Mouse (Mus musculus): ENCODE measurements at regions not wholly inside any gene's neighbourhood (a gene's known extent, or its start where the extent isn't known, plus 50 kb on each side); places are given as distances from the start of the nearest gene placed in this dataset.

GRCm38 (mm10) chr1:176499010-176499650 lies 224.0 kb upstream of the Pld5 start:
- DNase-seq: peak; percentile 38 to 43

- peak; percentile 13 to 15 for DNase-seq
Measured at GRCm38 (mm10) chr1:176468560-176468959, 193.4 kb upstream of the Pld5 start.

- DNase-seq: peak; percentile 27 to 34
Measured at GRCm38 (mm10) chr1:176462125-176462524, 187.0 kb upstream of the Pld5 start.

- DNase-seq: peak in 1 of 2 experiments; percentile 7
Measured at GRCm38 (mm10) chr1:176446735-176447134, 171.6 kb upstream of the Pld5 start.

- no peak for DNase-seq
Measured at GRCm38 (mm10) chr1:176443712-176444111, 168.6 kb upstream of the Pld5 start.

- DNase-seq: no peak
Measured at GRCm38 (mm10) chr1:176440254-176440653, 165.1 kb upstream of the Pld5 start.

GRCm38 (mm10) chr1:176427835-176428234 lies 152.7 kb upstream of the Pld5 start:
- DNase-seq: no peak

GRCm38 (mm10) chr1:176427046-176427445 lies 151.9 kb upstream of the Pld5 start:
- DNase-seq: no peak

GRCm38 (mm10) chr1:176417251-176417650 lies 142.1 kb upstream of the Pld5 start:
- DNase-seq: no peak

- no peak for DNase-seq
Measured at GRCm38 (mm10) chr1:176404128-176404527, 129.0 kb upstream of the Pld5 start.

GRCm38 (mm10) chr1:176379645-176380044 lies 104.5 kb upstream of the Pld5 start:
- DNase-seq: no peak

GRCm38 (mm10) chr1:176366900-176367299 lies 91.8 kb upstream of the Pld5 start:
- no peak for DNase-seq

- DNase-seq: no peak
Measured at GRCm38 (mm10) chr1:176360957-176361356, 85.8 kb upstream of the Pld5 start.

GRCm38 (mm10) chr1:176359992-176360724 lies 85.0 kb upstream of the Pld5 start:
- no peak for DNase-seq

GRCm38 (mm10) chr1:176355342-176355741 lies 80.2 kb upstream of the Pld5 start:
- DNase-seq: peak; percentile 3 to 10

GRCm38 (mm10) chr1:176354898-176355297 lies 79.8 kb upstream of the Pld5 start:
- no peak for DNase-seq

GRCm38 (mm10) chr1:176352706-176353105 lies 77.6 kb upstream of the Pld5 start:
- DNase-seq: no peak

- no peak for DNase-seq
Measured at GRCm38 (mm10) chr1:176349909-176350495, 74.9 kb upstream of the Pld5 start.

GRCm38 (mm10) chr1:176348129-176348528 lies 73.0 kb upstream of the Pld5 start:
- DNase-seq: no peak

- DNase-seq: no peak
Measured at GRCm38 (mm10) chr1:176331344-176331743, 56.2 kb upstream of the Pld5 start.

All from cerebellum, postnatal 36 days (tissue).